Mouse (Mus musculus) small intestine, adult 2 months (tissue): ENCODE measurements around the gene Alyref.

Experiments
- CTCF ChIP-seq: fragments of 200-500 bp; IDR thresholded peaks from 2 replicates; pipeline ENCODE4 v1.5.1; 2012; ENCODE audit warnings: low read depth, mild to moderate bottlenecking, control low read depth, inconsistent platforms, low read length, moderate library complexity, mixed read lengths; ENCODE audit not compliant: insufficient replicate concordance, insufficient read length; ENCODE audit errors: extremely low read depth
- POLR2A ChIP-seq: fragments of 200-500 bp; IDR thresholded peaks from 2 replicates; pipeline ENCODE4 v1.6.1; 2012; ENCODE audit warnings: low read depth, mild to moderate bottlenecking, control low read depth, inconsistent platforms, low read length, moderate library complexity

- no peak for TF ChIP-seq CTCF
- TF ChIP-seq POLR2A, result no peak
These were observed 52.2 kb downstream of the Alyref start for GRCm38 (mm10) chr11:120545964-120546363.
